Mouse (Mus musculus) macrophage (primary cell): ENCODE measurements around the gene Gm19935. TPM values are rescaled to one million over a fixed set of nuclear protein-coding genes. Genes with fewer than 3 reads are reported as not detected.

Experiments
- H3K27ac ChIP-seq: fragments of 350-480 bp; formaldehyde crosslinking; 2 replicates; pipeline ENCODE4 v1.9.0; 2021
- H3K36me3 ChIP-seq: fragments of 350-480 bp; formaldehyde crosslinking; 2 replicates; pipeline ENCODE4 v1.9.0; 2021; ENCODE audit errors: inconsistent target
- H3K4me3 ChIP-seq: fragments of 350-480 bp; formaldehyde crosslinking; 2 replicates; pipeline ENCODE4 v1.9.0; 2021; ENCODE audit errors: inconsistent target
- H3K79me2 ChIP-seq: fragments of 350-480 bp; formaldehyde crosslinking; 2 replicates; pipeline ENCODE4 v1.9.0; 2021; ENCODE audit errors: inconsistent target
- WGBS: methylation state at CpG from one replicate; pipeline ENCODE4 v1.1.7; 2026; ENCODE audit warnings: inconsistent platforms; ENCODE audit not compliant: missing documents; 5-methylcytosine and 5-hydroxymethylcytosine counted together
- polyA plus RNA-seq: library from polyadenylated mRNA; stranded (reverse); fragments of 250-400 nt; gene quantifications from 3 replicates; pipeline ENCODE4 v1.2.4, GENCODE M21; 2018; ENCODE audit warnings: inconsistent platforms
- total RNA-seq, 78 experiments: library from RNA; depleted of rRNA; stranded (reverse); fragments of 250-400 nt; gene quantifications; 1 replicate in 9 of 78; 2 replicates in 24 of 78; 3 replicates in 43 of 78; 4 replicates in 2 of 78; pipeline ENCODE4 v1.2.4; 2018; ENCODE audit warnings: inconsistent platforms in 56 of 78

Gm19935 gene
- total RNA-seq (2018; cell fraction: chromatin; rRNA removed), result not detected
- under 1 TPM in 1 of 26 experiments, not detected in 25; 0.19 TPM for total RNA-seq (2018; cell fraction: cytosol; rRNA removed)
- not detected for total RNA-seq (2018; cell fraction: nucleus; rRNA removed)
- polyA plus RNA-seq, result not detected in 3 replicates

GRCm38 (mm10) chr8:90817293-90817692, at the start of gene Gm19935:
Gene Gm19935 (minus strand): TSS chr8:90817393.
- Histone ChIP-seq H3K79me2 (no peaks in the 10 kb centered on the region), H3K27ac (no peak within 1 kb of the TSS), H3K4me3 (no peak within 1 kb of the TSS), H3K36me3 (no peaks in the 10 kb centered on the region)
- WGBS, result 89% methylated on average over 2 of the region's 2 CpGs

DNA sequence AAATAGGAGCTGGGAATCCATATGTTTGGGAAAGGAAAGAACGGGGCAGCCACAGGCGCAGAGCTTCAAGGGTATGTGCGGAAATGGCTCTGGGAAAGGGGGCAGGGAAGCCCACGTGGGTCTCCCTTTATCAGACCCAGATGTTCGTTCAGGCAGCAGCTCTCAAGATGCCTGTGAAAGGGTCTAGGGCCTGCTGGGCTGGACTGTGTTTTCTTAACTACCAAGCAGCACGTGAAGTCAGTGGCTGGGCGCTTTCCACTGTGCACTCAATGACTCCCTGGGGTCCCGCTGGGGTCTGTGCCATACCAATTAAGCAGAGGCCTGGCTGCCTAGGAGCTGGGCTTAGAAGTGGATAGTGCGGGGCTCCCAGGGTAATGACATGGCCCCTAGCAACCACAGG, 44.8 kb upstream of the Gm19935 start:
- no peak overlapping the region for H3K27ac ChIP-seq
- H3K36me3 ChIP-seq, result no peaks in the 10 kb centered on the region
- H3K79me2 ChIP-seq, result no peaks in the 10 kb centered on the region
- no peak overlapping the region for H3K4me3 ChIP-seq
- WGBS, result 75% methylated on average over 9 of the region's 9 CpGs

GRCm38 (mm10) chr8:90861266-90861944, 44.2 kb upstream of the Gm19935 start:
- 12% methylated on average over 9 of the region's 9 CpGs for WGBS
- Histone ChIP-seq H3K36me3 (no peaks in the 10 kb centered on the region), H3K27ac (no peak overlapping the region), H3K4me3 (no peak overlapping the region), H3K79me2 (no peaks in the 10 kb centered on the region)

DNA sequence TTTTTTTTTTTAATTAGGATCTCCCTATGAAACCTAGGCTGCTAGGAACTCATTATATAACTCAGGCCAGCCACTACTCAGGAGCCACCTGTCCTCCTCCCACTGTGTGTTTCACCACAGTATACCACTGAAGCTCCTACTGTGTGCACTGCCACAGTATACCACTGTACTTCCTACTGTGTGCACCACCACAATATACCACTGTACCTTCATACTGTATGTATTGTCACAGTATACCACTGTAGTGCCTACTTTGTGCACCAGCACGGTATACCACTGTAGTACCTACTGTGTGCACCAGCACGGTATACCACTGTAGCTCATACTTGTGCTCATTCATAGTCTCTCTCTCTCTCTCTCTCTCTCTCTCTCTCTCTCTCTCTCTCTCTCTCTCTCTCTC, 40.9 kb upstream of the Gm19935 start:
- Histone ChIP-seq H3K36me3 (no peaks in the 10 kb centered on the region), H3K27ac (no peak overlapping the region), H3K79me2 (no peaks in the 10 kb centered on the region), H3K4me3 (no peak overlapping the region)
- 90% methylated on average over 2 of the region's 2 CpGs for WGBS

DNA sequence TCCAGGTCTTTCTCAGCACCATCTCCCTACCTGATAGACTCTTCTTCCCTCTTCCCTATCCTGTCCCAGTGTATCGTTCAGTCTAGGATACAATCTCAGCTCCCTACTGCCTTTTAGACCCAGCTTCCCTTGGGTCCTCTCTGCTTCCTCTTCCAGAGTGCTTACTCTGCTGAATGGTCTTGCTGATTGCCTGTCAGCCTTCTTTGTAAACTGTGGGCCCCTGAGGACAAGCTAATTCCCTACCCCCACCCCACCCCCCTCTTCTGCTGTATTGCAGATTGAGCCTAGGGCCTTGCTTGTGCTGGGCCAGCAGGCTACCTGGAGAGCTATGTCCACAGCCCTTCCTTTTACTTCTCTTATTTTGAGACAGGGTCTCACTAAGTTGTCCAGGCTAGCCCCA, 39.8 kb upstream of the Gm19935 start:
- peak overlapping the region; percentile 31 for H3K27ac ChIP-seq
- WGBS, result 27% methylated on average over 1 of the region's 1 CpGs

DNA sequence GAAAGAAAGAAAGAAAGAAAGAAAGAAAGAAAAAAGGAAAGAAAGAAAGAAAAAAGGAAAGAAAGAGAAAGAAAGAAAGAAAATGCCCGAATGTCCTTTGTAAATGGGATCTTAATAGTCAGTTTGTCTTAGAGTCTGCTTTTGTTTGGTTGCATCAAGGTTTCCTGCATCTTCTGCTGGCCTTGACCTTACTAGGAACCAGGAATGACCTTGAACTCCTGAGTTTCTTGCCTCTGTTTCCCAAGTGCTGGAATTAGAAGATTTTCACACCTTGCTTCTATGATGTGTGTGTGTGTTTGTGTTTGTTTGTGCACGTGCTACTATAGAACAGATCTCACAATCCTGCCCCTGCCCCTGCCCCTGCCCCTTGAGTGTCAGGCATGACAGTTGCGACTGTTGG, 39.0 kb upstream of the Gm19935 start:
- no peak overlapping the region for H3K4me3 ChIP-seq
- 93% methylated on average over 3 of the region's 3 CpGs for WGBS

More for the DNA sequence above, 39.8 kb upstream of the Gm19935 start:
- Histone ChIP-seq H3K79me2 (no peaks in the 10 kb centered on the region), H3K4me3 (no peak overlapping the region), H3K36me3 (no peaks in the 10 kb centered on the region)

DNA sequence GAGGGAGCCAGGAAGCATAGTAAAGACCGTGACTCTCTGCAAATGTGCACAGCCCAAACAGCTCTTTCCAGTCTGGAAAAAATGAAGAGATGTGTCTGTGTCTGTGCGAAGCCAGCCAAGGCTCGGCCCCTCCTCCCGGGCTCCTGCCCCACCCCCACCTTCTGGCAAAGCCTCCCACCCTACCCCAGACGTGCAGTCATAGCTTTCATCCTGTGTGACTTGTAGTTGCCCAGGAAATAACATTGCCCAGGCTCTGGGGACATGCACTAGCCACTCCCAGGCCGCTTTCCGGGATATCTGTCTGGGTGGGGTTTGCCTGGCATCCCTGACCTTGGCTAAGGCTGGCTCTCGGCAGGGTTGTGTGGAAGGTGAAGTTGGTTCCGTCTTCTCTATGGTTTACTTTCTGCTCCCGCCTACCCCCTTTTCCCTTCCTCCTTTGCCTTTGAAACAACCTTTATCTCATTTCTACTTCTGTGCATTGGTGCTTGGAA, 37.5 kb upstream of the Gm19935 start:
- H3K27ac ChIP-seq, result no peak overlapping the region
- no peaks in the 10 kb centered on the region for H3K79me2 ChIP-seq
- 32% methylated on average over 10 of the region's 10 CpGs for whole genome bisulfite sequencing
- peaks cover 4% of the 10 kb centered on the region; the same call in 1 of the 2 replicates for H3K36me3 ChIP-seq
- H3K4me3 ChIP-seq, result no peak overlapping the region

More for the DNA sequence above, 39.0 kb upstream of the Gm19935 start:
- H3K27ac ChIP-seq, result no peak overlapping the region
- H3K36me3 ChIP-seq, result no peaks in the 10 kb centered on the region
- no peaks in the 10 kb centered on the region for H3K79me2 ChIP-seq

DNA sequence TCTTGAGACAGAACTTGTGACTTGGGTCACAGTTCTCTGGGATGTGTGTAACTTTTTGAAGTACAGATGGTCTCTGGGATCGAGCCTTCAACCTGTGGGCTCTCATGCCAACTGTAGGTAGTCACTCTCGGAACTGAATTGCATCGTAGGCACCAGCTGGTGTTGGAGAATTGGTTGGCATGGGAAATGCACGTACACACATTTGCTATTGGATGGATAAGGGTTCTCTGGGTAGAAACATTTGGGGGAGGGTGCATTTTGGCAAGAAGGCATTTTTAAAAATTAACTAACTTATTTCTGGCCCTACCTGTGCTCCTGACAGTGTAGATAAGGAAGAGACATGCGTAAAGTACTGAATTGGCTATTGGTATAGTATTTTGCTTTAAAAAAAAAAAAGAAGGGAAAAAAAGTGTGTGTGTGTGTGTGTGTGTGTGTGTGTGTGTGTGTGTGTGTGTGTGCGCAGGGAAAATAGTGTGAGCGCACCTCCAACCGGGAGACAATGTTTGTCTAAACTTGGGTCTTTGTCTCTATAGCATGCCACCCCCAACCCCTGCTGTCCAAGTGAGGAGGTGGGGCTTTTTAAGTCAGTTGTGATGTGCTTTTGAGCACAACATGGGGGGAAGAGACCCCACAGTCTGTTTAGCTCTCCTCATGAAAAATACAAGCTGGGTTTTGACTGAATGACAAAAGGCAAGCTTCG, 36.9 kb upstream of the Gm19935 start:
- Histone ChIP-seq H3K79me2 (no peaks in the 10 kb centered on the region), H3K36me3 (peaks cover 4% of the 10 kb centered on the region; the same call in 1 of the 2 replicates), H3K4me3 (no peak overlapping the region), H3K27ac (no peak overlapping the region)
- WGBS, result 92% methylated on average over 8 of the region's 9 CpGs

DNA sequence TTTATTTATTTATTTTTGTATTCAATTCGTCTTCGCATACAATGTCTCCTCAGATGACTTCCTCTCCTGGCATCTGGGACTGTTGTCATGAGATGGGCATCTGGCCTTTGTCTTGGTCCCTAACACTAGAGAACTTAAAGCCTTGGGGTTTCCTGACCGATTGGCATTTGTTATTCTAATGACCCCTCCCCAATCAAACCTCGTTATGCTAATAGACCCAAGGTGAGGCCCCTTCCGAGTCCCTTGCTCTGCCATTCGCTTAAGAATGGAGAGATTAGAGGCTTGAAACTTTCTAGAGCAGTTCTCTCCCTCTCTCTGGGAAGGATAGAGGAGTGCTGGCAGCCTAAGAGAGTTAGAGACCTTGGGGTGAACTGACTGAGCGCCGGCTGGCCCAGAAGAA, 34.4 kb upstream of the Gm19935 start:
- Histone ChIP-seq H3K4me3 (no peak overlapping the region), H3K36me3 (peaks cover 4% of the 10 kb centered on the region; the same call in 1 of the 2 replicates), H3K79me2 (no peaks in the 10 kb centered on the region), H3K27ac (no peak overlapping the region)
- WGBS, result 96% methylated on average over 6 of the region's 8 CpGs

- no peak overlapping the region for H3K27ac ChIP-seq
- no peak overlapping the region for H3K4me3 ChIP-seq
- 96% methylated on average over 11 of the region's 11 CpGs for WGBS
- peaks cover 4% of the 10 kb centered on the region; the same call in 1 of the 2 replicates for H3K36me3 ChIP-seq
- no peaks in the 10 kb centered on the region; the same call in 1 of the 2 replicates for H3K79me2 ChIP-seq
Observed at GRCm38 (mm10) chr8:90849462-90850050, 32.4 kb upstream of the Gm19935 start.

DNA sequence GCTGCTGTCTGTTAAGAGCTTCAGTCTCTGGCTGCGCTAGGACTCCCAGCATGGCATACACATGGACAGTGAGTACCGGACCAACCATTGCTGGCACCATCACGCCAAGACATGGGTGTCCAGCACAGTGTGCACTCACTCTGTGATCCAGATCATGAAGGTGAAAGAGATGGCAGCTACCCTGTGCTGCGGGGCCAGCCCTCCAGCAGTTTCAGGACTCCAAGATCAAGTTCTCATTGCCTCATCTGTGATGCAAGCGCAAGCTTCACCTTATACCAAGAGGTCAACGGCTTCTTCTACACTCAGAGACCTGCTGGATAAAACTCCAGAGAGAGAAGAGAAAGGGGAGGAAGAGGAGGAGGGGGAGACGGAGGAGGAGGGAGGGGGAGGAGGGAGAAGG, 30.8 kb upstream of the Gm19935 start:
- WGBS, result 82% methylated on average over 7 of the region's 7 CpGs
- Histone ChIP-seq H3K79me2 (peaks cover 6% of the 10 kb centered on the region; the same call in 1 of the 2 replicates), H3K4me3 (no peak overlapping the region), H3K27ac (no peak overlapping the region), H3K36me3 (peaks cover 4% of the 10 kb centered on the region; the same call in 1 of the 2 replicates)

DNA sequence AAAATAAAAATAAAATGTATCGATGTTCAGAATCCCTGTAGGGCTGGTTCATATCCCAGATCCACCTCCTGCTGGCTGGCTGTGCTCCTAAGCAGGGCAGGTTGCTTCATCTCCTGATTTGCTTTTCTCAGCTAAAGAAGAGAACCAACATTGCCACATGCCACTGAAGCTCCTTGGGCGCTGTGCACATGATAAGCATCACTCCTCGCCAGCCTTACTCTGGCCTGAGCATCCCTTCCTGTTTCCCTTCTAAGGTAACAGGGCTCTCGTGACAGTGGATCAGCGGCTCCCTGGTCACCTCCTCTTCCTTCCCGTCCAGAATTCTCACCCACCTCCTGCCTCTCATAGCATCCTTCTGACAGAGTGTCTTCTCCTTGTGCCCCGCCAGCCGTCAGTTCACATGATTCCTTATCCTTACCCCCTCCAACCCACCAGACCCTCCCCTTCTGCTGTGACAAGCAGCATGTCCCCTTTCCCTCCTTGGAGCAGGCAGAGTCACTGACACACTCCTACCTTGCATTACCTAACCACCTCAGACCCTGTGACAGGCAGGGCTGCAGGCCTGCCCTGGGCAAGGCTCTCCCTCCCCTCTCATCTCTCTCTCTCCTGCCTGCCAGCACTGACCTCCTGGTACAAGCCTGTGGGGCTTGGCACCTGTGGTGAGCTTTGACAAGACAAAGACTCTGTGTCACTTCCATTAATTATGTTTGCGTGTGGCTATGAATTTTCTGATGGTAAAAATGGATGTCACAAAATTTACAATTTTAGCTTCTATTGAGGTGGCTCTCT, 27.2 kb upstream of the Gm19935 start:
- H3K4me3 ChIP-seq, result no peak overlapping the region
- WGBS, result 88% methylated on average over 9 of the region's 9 CpGs
- H3K36me3 ChIP-seq, result no peaks in the 10 kb centered on the region
- H3K79me2 ChIP-seq, result peaks cover 18% of the 10 kb centered on the region; the same call in 1 of the 2 replicates
- no peak overlapping the region for H3K27ac ChIP-seq

GRCm38 (mm10) chr8:90843127-90843526, 25.9 kb upstream of the Gm19935 start:
- H3K4me3 ChIP-seq, result no peak overlapping the region
- peaks cover 18% of the 10 kb centered on the region; the same call in 1 of the 2 replicates for H3K79me2 ChIP-seq
- H3K27ac ChIP-seq, result no peak overlapping the region
- WGBS, result 94% methylated on average over 6 of the region's 6 CpGs
- no peaks in the 10 kb centered on the region for H3K36me3 ChIP-seq

- Histone ChIP-seq H3K27ac (no peak overlapping the region), H3K79me2 (peaks cover 21% of the 10 kb centered on the region; the same call in 1 of the 2 replicates), H3K4me3 (no peak overlapping the region), H3K36me3 (no peaks in the 10 kb centered on the region)
- WGBS, result 65% methylated on average over 13 of the region's 13 CpGs
Observed at GRCm38 (mm10) chr8:90841321-90841720, 24.1 kb upstream of the Gm19935 start.
